Mouse (Mus musculus) ES-CJ7 (cell line): ENCODE measurements at regions not wholly inside any gene's neighbourhood (a gene's known extent, or its start where the extent isn't known, plus 50 kb on each side); places are given as distances from the start of the nearest gene placed in this dataset.

Experiments used
- DNase-seq: peaks from one replicate; pipeline ENCODE4 v3.0.0; 2011; ENCODE audit warnings: low read depth, low spot score

- DNase-seq, result no peak
Observed at GRCm38 (mm10) chr2:148622216-148622615, 50.2 kb upstream of the Nxt1 start.

GRCm38 (mm10) chr2:148611911-148612310 lies 60.5 kb upstream of the Nxt1 start:
- no peak for DNase-seq

- DNase-seq, result no peak
Observed at GRCm38 (mm10) chr2:148605425-148605930, 66.9 kb upstream of the Nxt1 start.

- DNase-seq, result no peak
Observed at GRCm38 (mm10) chr2:148603951-148604350, 68.5 kb upstream of the Nxt1 start.

GRCm38 (mm10) chr2:148603315-148603714 lies 69.1 kb upstream of the Nxt1 start:
- DNase-seq, result no peak

GRCm38 (mm10) chr2:148599498-148599897 lies 72.9 kb upstream of the Nxt1 start:
- DNase-seq, result no peak

- no peak for DNase-seq
Observed at GRCm38 (mm10) chr2:148596966-148597365, 75.4 kb upstream of the Nxt1 start.

GRCm38 (mm10) chr2:148585721-148586335 lies 86.6 kb upstream of the Nxt1 start:
- no peak for DNase-seq

- DNase-seq, result no peak
Observed at GRCm38 (mm10) chr2:148582208-148582607, 90.2 kb upstream of the Nxt1 start.

- no peak for DNase-seq
Observed at GRCm38 (mm10) chr2:148581666-148582065, 90.7 kb upstream of the Nxt1 start.

GRCm38 (mm10) chr2:148580286-148580966 lies 92.0 kb upstream of the Nxt1 start:
- peak; percentile 41 for DNase-seq

- no peak for DNase-seq
Observed at GRCm38 (mm10) chr2:148579564-148579963, 92.8 kb upstream of the Nxt1 start.

GRCm38 (mm10) chr2:148579027-148579426 lies 93.4 kb upstream of the Nxt1 start:
- no peak for DNase-seq

- no peak for DNase-seq
Observed at GRCm38 (mm10) chr2:148578176-148578575, 94.2 kb upstream of the Nxt1 start.

- DNase-seq, result peak; percentile 3
Observed at GRCm38 (mm10) chr2:148575433-148575832, 97.0 kb upstream of the Nxt1 start.

GRCm38 (mm10) chr2:148572165-148572564 lies 100.2 kb upstream of the Nxt1 start:
- DNase-seq, result peak; percentile 30

GRCm38 (mm10) chr2:148571616-148572015 lies 100.8 kb upstream of the Nxt1 start:
- no peak for DNase-seq

GRCm38 (mm10) chr2:148571018-148571417 lies 101.4 kb upstream of the Nxt1 start:
- no peak for DNase-seq

GRCm38 (mm10) chr2:148567930-148568481 lies 104.4 kb upstream of the Nxt1 start:
- no peak for DNase-seq

- no peak for DNase-seq
Observed at GRCm38 (mm10) chr2:148563390-148563789, 109.0 kb upstream of the Nxt1 start.

- DNase-seq, result no peak
Observed at GRCm38 (mm10) chr2:148562041-148562440, 110.4 kb upstream of the Nxt1 start.

- DNase-seq, result no peak
Observed at GRCm38 (mm10) chr2:148560013-148560773, 112.2 kb upstream of the Nxt1 start.
